Mouse (Mus musculus): Measurements from ENCODE around the gene Cds2. TPM values are rescaled to one million over a fixed set of nuclear protein-coding genes. Genes with fewer than 3 reads are reported as not detected.

Gene Cds2
- total and polyA plus RNA-seq, 2 experiments from 2014 or later, result 32.6 to 135 TPM

- no peak overlapping the region for H3K9ac ChIP-seq (replicated peaks; ENCODE audit: low read length, poor library complexity, severe bottlenecking)
- TF ChIP-seq CTCF (IDR thresholded peaks at IDR 0.05), result no peak
- H3K27me3 ChIP-seq (ENCODE audit: insufficient read depth, low read length), result no peaks in the 10 kb centered on the region
- DNase-seq (ENCODE audit: low spot score) (no peak), ATAC-seq (ENCODE audit: low FRiP score) (no peak)
- H3K9me3 ChIP-seq (ENCODE audit: low read length), result no peaks in the 10 kb centered on the region
- H3K4me2 ChIP-seq (ENCODE audit: low read depth, low read length, poor library complexity, severe bottlenecking), result no peak overlapping the region
- H3K4me1 ChIP-seq (ENCODE audit: insufficient read depth, low read length), result no peaks in the 10 kb centered on the region
- no peaks in the 10 kb centered on the region for H3K36me3 ChIP-seq (ENCODE audit: insufficient read depth, low read length)
- no peak overlapping the region for H3K27ac ChIP-seq (ENCODE audit: low read depth, low read length)
- H3K4me3 ChIP-seq (ENCODE audit: low read depth, low read length), result no peak overlapping the region
- WGBS, result 76% methylated on average over 5 of the region's 5 CpGs
Observed at GRCm38 (mm10) chr2:132320516-132320915, 57.6 kb downstream of the Cds2 start.

DNA sequence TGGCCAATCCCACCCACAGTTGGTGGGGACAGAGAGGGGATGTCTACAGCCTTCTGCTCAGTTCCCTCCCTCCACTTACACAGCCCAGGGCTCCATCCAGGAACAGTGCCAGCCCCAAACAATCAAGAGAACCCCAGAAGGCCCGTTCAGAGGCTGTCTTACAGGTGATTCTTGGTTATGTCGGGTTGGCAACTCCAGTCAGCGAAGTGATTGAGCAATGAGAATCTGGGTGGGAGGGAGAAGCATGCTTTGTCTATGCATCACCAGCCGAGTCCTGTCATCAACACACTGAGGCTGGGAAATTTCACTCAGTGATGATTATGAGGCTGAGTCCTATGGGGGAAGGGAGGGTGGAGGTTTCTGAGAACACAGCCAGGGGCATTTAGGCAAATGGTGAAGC, 60.6 kb downstream of the Cds2 start:
- DNase-seq (ENCODE audit: low spot score) (no peak), ATAC-seq (ENCODE audit: low FRiP score) (no peak)
- H3K9ac ChIP-seq (replicated peaks; ENCODE audit: low read length, poor library complexity, severe bottlenecking), result no peak overlapping the region
- H3K9me3 ChIP-seq (ENCODE audit: low read length), result no peaks in the 10 kb centered on the region
- no peak overlapping the region for H3K4me2 ChIP-seq (ENCODE audit: low read depth, low read length, poor library complexity, severe bottlenecking)
- no peak overlapping the region for H3K27ac ChIP-seq (ENCODE audit: low read depth, low read length)
- no peak overlapping the region for H3K4me3 ChIP-seq (ENCODE audit: low read depth, low read length)
- no peaks in the 10 kb centered on the region for H3K4me1 ChIP-seq (ENCODE audit: insufficient read depth, low read length)
- no peaks in the 10 kb centered on the region for H3K27me3 ChIP-seq (ENCODE audit: insufficient read depth, low read length)
- TF ChIP-seq CTCF (IDR thresholded peaks at IDR 0.05), result no peak
- 65% methylated on average over 4 of the region's 4 CpGs for WGBS
- no peaks in the 10 kb centered on the region for H3K36me3 ChIP-seq (ENCODE audit: insufficient read depth, low read length)

- ATAC-seq (ENCODE audit: low FRiP score), result no peak
Observed at GRCm38 (mm10) chr2:132337202-132337601, 74.3 kb downstream of the Cds2 start.

DNA sequence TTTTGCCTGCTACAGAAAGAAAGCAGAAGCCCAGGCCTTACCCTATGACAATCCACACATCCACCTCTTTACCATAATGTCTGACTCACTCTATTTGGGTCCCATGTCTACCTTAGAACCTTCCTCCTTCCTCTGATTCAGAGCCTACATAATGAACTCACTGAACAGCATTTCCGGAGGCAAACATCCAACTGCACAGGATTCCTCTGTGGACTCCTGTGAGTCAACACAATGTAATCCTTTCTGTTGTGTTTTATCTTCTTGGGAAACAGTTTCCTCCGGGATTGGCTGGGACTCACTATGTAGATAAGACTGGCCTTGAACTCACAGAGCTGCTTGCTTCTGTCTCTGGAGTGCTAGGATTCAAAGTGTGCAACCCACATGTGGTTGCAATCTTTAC, 77.4 kb downstream of the Cds2 start:
- H3K4me3 ChIP-seq (ENCODE audit: low read depth, low read length), result no peak overlapping the region
- H3K9ac ChIP-seq (replicated peaks; ENCODE audit: low read length, poor library complexity, severe bottlenecking), result no peak overlapping the region
- no peak for ATAC-seq (ENCODE audit: low FRiP score)
- 82% methylated on average over 2 of the region's 2 CpGs for WGBS
- no peaks in the 10 kb centered on the region for H3K27me3 ChIP-seq (ENCODE audit: insufficient read depth, low read length)
- DNase-seq (ENCODE audit: low spot score), result no peak
- no peaks in the 10 kb centered on the region for H3K9me3 ChIP-seq (ENCODE audit: low read length)
- H3K4me1 ChIP-seq (ENCODE audit: insufficient read depth, low read length), result no peaks in the 10 kb centered on the region
- H3K4me2 ChIP-seq (ENCODE audit: low read depth, low read length, poor library complexity, severe bottlenecking), result no peak overlapping the region
- H3K27ac ChIP-seq (ENCODE audit: low read depth, low read length), result no peak overlapping the region
- H3K36me3 ChIP-seq (ENCODE audit: insufficient read depth, low read length), result no peaks in the 10 kb centered on the region
- TF ChIP-seq CTCF (IDR thresholded peaks at IDR 0.05), result no peak

More at GRCm38 (mm10) chr2:132337202-132337601, 74.3 kb downstream of the Cds2 start:
- no peak overlapping the region for H3K9ac ChIP-seq (replicated peaks; ENCODE audit: low read length, poor library complexity, severe bottlenecking)
- H3K9me3 ChIP-seq (ENCODE audit: low read length), result no peaks in the 10 kb centered on the region
- H3K27me3 ChIP-seq (ENCODE audit: insufficient read depth, low read length), result no peaks in the 10 kb centered on the region
- no peaks in the 10 kb centered on the region for H3K36me3 ChIP-seq (ENCODE audit: insufficient read depth, low read length)
- DNase-seq (ENCODE audit: low spot score), result no peak
- H3K27ac ChIP-seq (ENCODE audit: low read depth, low read length), result no peak overlapping the region
- WGBS, result 86% methylated on average over 2 of the region's 2 CpGs
- H3K4me2 ChIP-seq (ENCODE audit: low read depth, low read length, poor library complexity, severe bottlenecking), result no peak overlapping the region
- TF ChIP-seq CTCF (IDR thresholded peaks at IDR 0.05), result no peak
- H3K4me3 ChIP-seq (ENCODE audit: low read depth, low read length), result no peak overlapping the region
- H3K4me1 ChIP-seq (ENCODE audit: insufficient read depth, low read length), result no peaks in the 10 kb centered on the region

DNA sequence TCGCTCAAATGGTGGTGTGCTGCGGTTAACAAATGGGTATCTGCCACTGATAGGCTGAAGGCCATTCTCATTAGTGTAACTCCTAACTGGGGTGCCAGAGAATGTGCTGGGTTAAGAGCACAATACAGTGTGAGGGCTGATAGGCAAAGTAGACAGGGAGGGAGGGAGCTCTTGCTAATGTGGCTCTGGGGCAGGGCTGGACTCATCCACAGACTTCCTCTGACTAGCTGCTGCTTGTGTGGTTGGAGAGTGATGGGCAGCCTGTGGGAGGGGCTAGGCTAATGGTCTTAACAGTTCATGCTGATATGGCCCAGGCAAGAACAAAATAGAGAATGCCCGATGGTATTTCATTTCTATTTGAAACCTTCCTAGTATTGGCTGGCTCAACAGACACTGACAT, 78.3 kb downstream of the Cds2 start:
- Histone ChIP-seq H3K4me3 (ENCODE audit: low read depth, low read length) (no peak overlapping the region), H3K4me2 (ENCODE audit: low read depth, low read length, poor library complexity, severe bottlenecking) (no peak overlapping the region), H3K27ac (ENCODE audit: low read depth, low read length) (no peak overlapping the region), H3K9ac (replicated peaks; ENCODE audit: low read length, poor library complexity, severe bottlenecking) (no peak overlapping the region), H3K27me3 (ENCODE audit: insufficient read depth, low read length) (no peaks in the 10 kb centered on the region), H3K36me3 (ENCODE audit: insufficient read depth, low read length) (no peaks in the 10 kb centered on the region), H3K9me3 (ENCODE audit: low read length) (no peaks in the 10 kb centered on the region), H3K4me1 (ENCODE audit: insufficient read depth, low read length) (no peaks in the 10 kb centered on the region)
- no peak for DNase-seq (ENCODE audit: low spot score)
- no peak for ATAC-seq (ENCODE audit: low FRiP score)
- WGBS, result 98% methylated on average over 3 of the region's 3 CpGs
- TF ChIP-seq CTCF (IDR thresholded peaks at IDR 0.05), result no peak

GRCm38 (mm10) chr2:132343846-132344245, 80.9 kb downstream of the Cds2 start:
- H3K36me3 ChIP-seq (ENCODE audit: insufficient read depth, low read length), result no peaks in the 10 kb centered on the region
- H3K9me3 ChIP-seq (ENCODE audit: low read length), result no peaks in the 10 kb centered on the region
- ATAC-seq (ENCODE audit: low FRiP score) (no peak), DNase-seq (ENCODE audit: low spot score) (no peak)
- no peak overlapping the region for H3K27ac ChIP-seq (ENCODE audit: low read depth, low read length)
- no peak overlapping the region for H3K4me3 ChIP-seq (ENCODE audit: low read depth, low read length)
- no peaks in the 10 kb centered on the region for H3K27me3 ChIP-seq (ENCODE audit: insufficient read depth, low read length)
- no peaks in the 10 kb centered on the region for H3K4me1 ChIP-seq (ENCODE audit: insufficient read depth, low read length)
- no peak for TF ChIP-seq CTCF (IDR thresholded peaks at IDR 0.05)
- H3K9ac ChIP-seq (replicated peaks; ENCODE audit: low read length, poor library complexity, severe bottlenecking), result no peak overlapping the region
- no peak overlapping the region for H3K4me2 ChIP-seq (ENCODE audit: low read depth, low read length, poor library complexity, severe bottlenecking)
- WGBS, result 86% methylated on average over 11 of the region's 11 CpGs

Other genes starting within 250 kb of the Cds2 start
- gene Rassf2, start 232.9 kb upstream of the Cds2 start, total RNA-seq (2014; rRNA removed), result 32.0 and 37.8 TPM in 2 replicates
- 15.9 and 16.7 TPM in 2 replicates for gene Rassf2, start 232.9 kb upstream of the Cds2 start, polyA plus RNA-seq (2015; fragmentation: Nextera tagmentation; extraction: Ambion mirVana)
- gene Slc23a2, start 118.0 kb upstream of the Cds2 start, total RNA-seq (2014; rRNA removed), result 64.5 and 71.3 TPM in 2 replicates
- 30.5 and 31.9 TPM in 2 replicates for gene Slc23a2, start 118.0 kb upstream of the Cds2 start, polyA plus RNA-seq (2015; fragmentation: Nextera tagmentation; extraction: Ambion mirVana)
- 42.0 and 59.5 TPM in 2 replicates for gene Tmem230, start 15.3 kb upstream of the Cds2 start, total RNA-seq (2014; rRNA removed)
- gene Tmem230, start 15.3 kb upstream of the Cds2 start, polyA plus RNA-seq (2015; fragmentation: Nextera tagmentation; extraction: Ambion mirVana), result 38.3 and 40.1 TPM in 2 replicates
- gene Pcna, start 9.8 kb upstream of the Cds2 start, total RNA-seq (2014; rRNA removed), result 111 and 118 TPM in 2 replicates
- gene Pcna, start 9.8 kb upstream of the Cds2 start, polyA plus RNA-seq (2015; fragmentation: Nextera tagmentation; extraction: Ambion mirVana), result 90.8 and 91.0 TPM in 2 replicates
- 23.8 and 24.9 TPM in 2 replicates for gene Prokr2, start 122.3 kb downstream of the Cds2 start, total RNA-seq (2014; rRNA removed)
- 5.2 and 6.5 TPM in 2 replicates for gene Prokr2, start 122.3 kb downstream of the Cds2 start, polyA plus RNA-seq (2015; fragmentation: Nextera tagmentation; extraction: Ambion mirVana)

Measured in midbrain, postnatal 0 days (tissue).